Mouse (Mus musculus): ENCODE measurements around the gene Bcl9l. TPM values are rescaled to one million over a fixed set of nuclear protein-coding genes. Genes with fewer than 3 reads are reported as not detected.

Gene Bcl9l
- total and polyA plus RNA-seq, 3 experiments = 0.58 to 5.1 TPM; not detected in 1

DNA sequence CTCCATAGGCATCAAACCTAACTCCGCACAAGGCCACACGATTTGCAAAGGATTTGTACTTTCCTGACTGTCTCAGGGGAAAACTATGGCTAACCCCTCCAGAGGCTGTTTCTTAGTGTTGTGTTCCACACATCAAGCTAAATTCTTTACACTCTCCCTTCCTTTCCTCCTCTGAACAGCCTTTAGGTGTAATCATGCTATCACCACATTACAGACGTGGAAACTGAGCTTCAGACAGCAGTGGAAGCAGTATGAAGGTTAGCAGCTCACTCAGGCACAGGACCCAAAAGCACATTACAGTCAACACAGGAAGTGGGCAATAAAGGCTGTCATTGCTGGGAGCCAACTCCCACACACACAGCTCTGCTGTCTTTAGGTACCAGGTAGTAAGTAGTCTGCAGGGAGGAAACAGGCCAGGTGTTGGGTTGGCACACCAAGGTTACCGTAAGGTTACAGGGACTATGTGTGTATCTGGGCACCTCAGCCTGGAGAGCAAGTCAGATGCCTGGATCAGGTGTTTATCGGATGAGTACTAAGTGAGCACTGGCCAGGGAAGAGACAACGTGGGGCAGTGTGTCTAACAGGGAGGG, 50.5 kb downstream of the Bcl9l start:
- no peaks in the 10 kb centered on the region for H3K9me3 ChIP-seq (replicated peaks; ENCODE audit: insufficient read depth, low read length)
- no peaks in the 10 kb centered on the region for H3K36me3 ChIP-seq (ENCODE audit: control insufficient read depth in 1 of 2, insufficient read depth in 2 of 2, low read length in 2 of 2)
- no peak for DNase-seq (ENCODE audit: low read depth, low spot score)

DNA sequence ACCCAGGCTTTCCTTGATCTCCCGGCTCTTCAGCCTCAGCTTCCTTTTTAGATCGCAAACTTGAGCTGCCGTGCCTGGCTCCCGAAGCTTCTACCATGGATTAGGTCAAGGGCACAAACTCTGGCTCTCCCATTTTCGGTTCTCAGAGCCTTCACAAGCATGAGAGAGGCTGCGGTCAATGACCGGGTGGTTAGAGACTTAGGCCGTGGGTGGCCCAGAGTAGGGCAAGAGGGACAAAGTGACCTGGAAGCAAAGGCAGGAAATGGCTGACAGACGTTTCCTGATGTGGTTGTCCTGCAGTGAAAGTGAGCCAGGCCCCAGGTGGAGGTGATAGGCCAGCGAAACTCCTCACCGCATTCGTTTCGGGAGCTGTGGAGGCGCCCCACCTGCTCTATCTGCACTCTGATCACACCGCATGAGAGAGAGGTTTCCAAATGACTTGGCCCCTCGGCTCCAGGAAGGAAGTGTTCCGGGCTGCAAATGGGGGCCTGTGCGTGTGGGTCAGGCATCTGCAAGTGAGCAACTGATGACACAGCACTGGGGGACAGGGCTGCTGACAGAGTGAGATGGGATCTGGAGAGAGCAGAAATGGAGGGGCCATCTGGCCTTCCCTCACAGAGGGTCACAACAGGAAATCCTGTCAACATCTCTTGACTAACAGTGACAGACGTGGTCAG, 55.1 kb downstream of the Bcl9l start:
- H3K36me3 ChIP-seq (ENCODE audit: control insufficient read depth in 1 of 2, insufficient read depth in 2 of 2, low read length in 2 of 2) = no peaks in the 10 kb centered on the region
- H3K27me3 ChIP-seq (ENCODE audit: control insufficient read depth in 1 of 2, insufficient read depth in 2 of 2, low read length in 2 of 2) = peaks cover 0 to 3% of the 10 kb centered on the region in 2 experiments; a peak in 1 of 4 replicates
- H3K9ac ChIP-seq (ENCODE audit: control insufficient read depth, low read depth, low read length, poor library complexity, severe bottlenecking) = no peak overlapping the region
- H3K79me2 ChIP-seq (ENCODE audit: control insufficient read depth, insufficient read depth, low read length, poor library complexity) = no peaks in the 10 kb centered on the region
- H3K9me3 ChIP-seq (replicated peaks; ENCODE audit: insufficient read depth, low read length) = no peaks in the 10 kb centered on the region
- DNase-seq (ENCODE audit: low read depth, low spot score) = no peak
- TF ChIP-seq ETS1 (IDR thresholded peaks at IDR 0.05; ENCODE audit: low read depth, low read length) = no peak
- H3K4me3 ChIP-seq (ENCODE audit: control insufficient read depth in 1 of 2, insufficient read depth in 1 of 2, low read depth in 2 of 2, low read length in 2 of 2) = no peak overlapping the region
- H3K4me1 ChIP-seq (ENCODE audit: control insufficient read depth in 1 of 2, insufficient read depth in 2 of 2, low read length in 2 of 2) = no peaks in the 10 kb centered on the region
- H3K27ac ChIP-seq (ENCODE audit: control insufficient read depth, low read depth, low read length) = no peak overlapping the region

More for the DNA sequence above, 50.5 kb downstream of the Bcl9l start:
- Histone ChIP-seq H3K4me1 (ENCODE audit: control insufficient read depth in 1 of 2, insufficient read depth in 2 of 2, low read length in 2 of 2) (no peaks in the 10 kb centered on the region), H3K9ac (ENCODE audit: control insufficient read depth, low read depth, low read length, poor library complexity, severe bottlenecking) (no peak overlapping the region), H3K27me3 (ENCODE audit: control insufficient read depth in 1 of 2, insufficient read depth in 2 of 2, low read length in 2 of 2) (peaks cover 0 to 3% of the 10 kb centered on the region in 2 experiments; a peak in 1 of 4 replicates), H3K79me2 (ENCODE audit: control insufficient read depth, insufficient read depth, low read length, poor library complexity) (no peaks in the 10 kb centered on the region), H3K27ac (ENCODE audit: control insufficient read depth, low read depth, low read length) (no peak overlapping the region), H3K4me3 (ENCODE audit: control insufficient read depth in 1 of 2, insufficient read depth in 1 of 2, low read depth in 2 of 2, low read length in 2 of 2) (no peak overlapping the region)
- TF ChIP-seq CHD2 (IDR thresholded peaks at IDR 0.05; ENCODE audit: low read length) (no peak), EP300 (IDR thresholded peaks at IDR 0.05; ENCODE audit: low read depth in 1 of 2, low read length in 2 of 2) (no peak), USF2 (IDR thresholded peaks at IDR 0.05; ENCODE audit: borderline replicate concordance in 1 of 2, insufficient read depth in 1 of 2, low read depth in 1 of 2, low read length in 2 of 2) (no peak), ZC3H11A (IDR thresholded peaks at IDR 0.05; ENCODE audit: low read depth, low read length) (no peak), SIN3A (IDR thresholded peaks at IDR 0.05; ENCODE audit: low read length) (no peak), JUND (IDR thresholded peaks at IDR 0.05; ENCODE audit: low read depth, low read length) (no peak), NRF1 (IDR thresholded peaks at IDR 0.05; ENCODE audit: insufficient read depth, low read depth, low read length, poor library complexity, severe bottlenecking) (no peak), MAZ (IDR thresholded peaks at IDR 0.05; ENCODE audit: low read depth, low read length) (no peak), UBTF (IDR thresholded peaks at IDR 0.05; ENCODE audit: borderline replicate concordance, insufficient read depth, low read depth, low read length) (no peak)

DNA sequence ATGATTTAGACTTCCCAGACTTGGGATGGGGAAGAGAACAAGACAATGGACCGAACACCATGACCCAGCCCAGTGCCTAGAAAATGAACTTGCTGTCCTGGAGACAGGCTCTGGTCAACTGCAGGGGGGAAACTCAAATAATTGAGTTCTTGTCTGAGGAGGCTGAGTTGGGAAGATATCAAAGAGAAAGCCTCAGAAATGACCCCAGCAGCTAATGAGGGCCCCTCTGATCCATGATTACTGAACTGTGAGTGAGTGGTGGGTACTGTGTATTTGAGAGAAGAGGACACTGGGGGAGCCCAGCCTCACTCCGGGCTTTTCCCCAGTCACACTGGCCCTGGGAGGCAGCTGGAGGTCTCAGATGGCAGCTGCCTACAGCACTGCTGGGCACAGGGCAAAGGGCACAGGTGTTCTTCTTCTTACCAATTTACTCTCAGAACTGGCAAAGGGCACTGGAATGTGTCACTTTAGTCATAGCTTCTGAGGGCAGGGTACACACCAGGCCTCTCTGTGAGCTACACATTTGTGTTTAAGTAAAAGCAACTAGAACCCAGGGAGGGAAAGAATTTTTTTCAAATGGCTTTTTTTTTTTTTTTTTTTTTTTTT, 57.3 kb downstream of the Bcl9l start:
- Histone ChIP-seq H3K9me3 (replicated peaks; ENCODE audit: insufficient read depth, low read length) (no peaks in the 10 kb centered on the region), H3K27ac (ENCODE audit: control insufficient read depth, low read depth, low read length) (no peak overlapping the region), H3K4me1 (ENCODE audit: control insufficient read depth in 1 of 2, insufficient read depth in 2 of 2, low read length in 2 of 2) (no peaks in the 10 kb centered on the region), H3K36me3 (ENCODE audit: control insufficient read depth in 1 of 2, insufficient read depth in 2 of 2, low read length in 2 of 2) (no peaks in the 10 kb centered on the region), H3K79me2 (ENCODE audit: control insufficient read depth, insufficient read depth, low read length, poor library complexity) (no peaks in the 10 kb centered on the region), H3K27me3 (ENCODE audit: control insufficient read depth in 1 of 2, insufficient read depth in 2 of 2, low read length in 2 of 2) (peaks cover 0 to 3% of the 10 kb centered on the region in 2 experiments; a peak in 2 of 4 replicates), H3K4me3 (ENCODE audit: control insufficient read depth in 1 of 2, insufficient read depth in 1 of 2, low read depth in 2 of 2, low read length in 2 of 2) (no peak overlapping the region), H3K9ac (ENCODE audit: control insufficient read depth, low read depth, low read length, poor library complexity, severe bottlenecking) (no peak overlapping the region)
- TF ChIP-seq EP300 (IDR thresholded peaks at IDR 0.05; ENCODE audit: low read depth in 1 of 2, low read length in 2 of 2) (no peak), MAFK (IDR thresholded peaks at IDR 0.05; ENCODE audit: borderline replicate concordance, low read depth, low read length) (no peak), RAD21 (IDR thresholded peaks at IDR 0.05; ENCODE audit: low read depth, low read length) (no peak), MYB (IDR thresholded peaks at IDR 0.05; ENCODE audit: low read depth, low read length) (no peak), E2F4 (IDR thresholded peaks at IDR 0.05; ENCODE audit: borderline replicate concordance, low read depth, low read length) (no peak), MYC (IDR thresholded peaks at IDR 0.05; ENCODE audit: low read depth, low read length) (no peak), ZC3H11A (IDR thresholded peaks at IDR 0.05; ENCODE audit: low read depth, low read length) (no peak), KAT2A (conservative IDR thresholded peaks at IDR 0.05; ENCODE audit: low read depth, low read length) (no peak), ELF1 (IDR thresholded peaks at IDR 0.05; ENCODE audit: low read depth, low read length) (no peak)
- no peak for DNase-seq (ENCODE audit: low read depth, low spot score)
